Mouse (Mus musculus): ENCODE measurements at regions not wholly inside any gene's neighbourhood (a gene's known extent, or its start where the extent isn't known, plus 50 kb on each side); places are given as distances from the start of the nearest gene placed in this dataset.

DNA sequence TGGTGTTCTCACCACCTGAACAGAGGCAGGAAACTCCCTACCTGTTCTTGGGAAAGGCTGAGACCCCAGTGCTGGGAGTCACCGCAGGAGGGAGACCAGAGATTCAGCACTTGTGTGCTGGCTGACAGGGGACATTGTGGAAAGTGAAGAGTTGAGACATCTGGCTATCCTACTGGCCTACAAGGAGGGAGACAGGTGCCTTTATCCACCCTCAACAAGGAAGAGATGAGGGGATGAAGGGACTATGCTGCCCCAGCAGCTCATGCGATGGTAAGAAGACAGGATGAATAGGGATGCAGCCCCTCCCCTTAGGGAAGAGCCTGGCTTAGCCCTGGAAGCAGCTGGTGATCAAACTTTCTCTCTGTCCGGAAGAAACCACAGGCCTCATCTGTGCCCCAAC, 127.5 kb downstream of the Gas1 start:
- no peak overlapping the region for H3K4me2 ChIP-seq (ENCODE audit: low read length)
- DNase-seq (ENCODE audit: low spot score) (no peak), ATAC-seq (no peak)
- no peak overlapping the region for H3K9ac ChIP-seq (ENCODE audit: low read length)
- peak overlapping the region; percentile 2; the same call in 1 of the 2 replicates for H3K27ac ChIP-seq (ENCODE audit: low read depth, low read length)
- 45% methylated on average over 3 of the region's 3 CpGs for WGBS
- H3K27me3 ChIP-seq (replicated peaks; ENCODE audit: control insufficient read depth, insufficient read depth, low read length), result no peaks in the 10 kb centered on the region
- H3K4me1 ChIP-seq (ENCODE audit: control insufficient read depth, insufficient read depth, low read length), result peaks cover 38% of the 10 kb centered on the region
- H3K9me3 ChIP-seq (replicated peaks; ENCODE audit: control insufficient read depth, low read length), result no peaks in the 10 kb centered on the region
- H3K36me3 ChIP-seq (ENCODE audit: control insufficient read depth, insufficient read depth, low read length), result no peaks in the 10 kb centered on the region
- H3K4me3 ChIP-seq (ENCODE audit: low read depth, low read length), result no peak overlapping the region

DNA sequence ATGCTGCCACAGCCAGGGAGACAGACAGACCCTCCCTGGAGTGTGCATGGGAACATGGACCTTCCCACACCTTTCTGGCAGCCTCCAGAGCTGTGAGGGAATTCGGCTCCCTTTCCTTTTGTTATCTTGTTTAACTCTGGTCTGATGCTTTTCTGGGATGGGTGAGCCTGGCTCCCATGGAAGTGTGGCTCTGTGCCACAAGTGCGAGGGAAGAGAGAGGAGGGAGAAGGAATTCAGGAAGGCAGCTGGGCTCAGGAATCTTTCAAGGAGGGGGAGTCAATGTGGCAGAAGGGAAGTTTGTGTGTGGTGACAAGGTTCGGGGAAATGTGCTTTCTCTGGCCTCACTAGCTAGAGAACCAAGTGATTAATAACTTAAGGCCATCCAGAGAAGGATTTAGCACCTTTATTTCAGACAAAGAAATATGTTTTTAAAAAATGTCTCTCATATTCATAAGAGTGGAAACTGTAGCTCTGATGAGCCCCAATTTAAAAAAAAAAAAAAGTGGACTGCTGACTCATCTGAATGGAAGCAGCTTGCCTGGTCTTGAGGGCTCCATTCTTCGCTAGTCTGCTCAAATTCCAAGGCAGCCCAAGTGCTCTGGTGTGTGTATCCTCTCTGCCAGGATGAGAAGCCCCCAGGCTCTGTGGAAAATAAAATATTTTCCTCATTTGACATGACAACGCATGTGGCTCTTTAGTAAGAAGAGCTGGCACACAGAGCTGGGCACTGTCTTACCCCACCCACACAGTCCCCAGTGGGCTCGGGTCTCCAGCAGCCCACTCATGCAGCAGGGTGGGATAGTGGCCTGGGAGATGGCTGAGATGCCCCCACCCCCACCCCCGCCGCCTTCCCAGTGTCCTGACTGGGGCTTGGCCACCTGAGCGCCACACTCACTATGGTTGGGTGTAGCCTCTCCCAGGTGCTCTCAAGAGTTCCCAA, 129.1 kb downstream of the Gas1 start:
- H3K4me1 ChIP-seq (ENCODE audit: control insufficient read depth, insufficient read depth, low read length), result peaks cover 41% of the 10 kb centered on the region
- no peak overlapping the region for H3K4me3 ChIP-seq (ENCODE audit: low read depth, low read length)
- H3K27ac ChIP-seq (ENCODE audit: low read depth, low read length), result peak overlapping the region; percentile 75; the same call in 1 of the 2 replicates

DNA sequence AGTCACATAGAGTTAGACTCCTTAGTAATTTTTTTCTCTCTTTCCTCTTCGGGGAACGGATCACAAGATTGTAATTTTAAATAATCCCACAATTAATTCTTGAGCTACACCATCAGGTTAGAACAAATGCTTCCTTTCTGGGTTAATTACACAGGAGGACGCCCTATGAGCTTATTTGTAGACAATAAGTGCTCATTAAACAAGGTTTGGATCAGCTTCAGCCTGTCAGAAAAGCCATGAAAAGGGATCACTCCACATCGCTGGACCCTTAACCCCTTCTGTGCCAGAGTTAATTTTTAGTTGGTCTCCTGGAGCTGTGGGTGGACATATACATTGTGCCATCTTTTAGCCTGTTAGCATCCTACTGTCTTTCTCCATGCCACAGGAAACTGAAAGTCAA, 131.4 kb downstream of the Gas1 start:
- WGBS, result 4% methylated on average over 4 of the region's 4 CpGs
- DNase-seq (ENCODE audit: low spot score) (peak; percentile 82), ATAC-seq (peak; percentile 35; the same call in 1 of the 2 replicates)
- Histone ChIP-seq H3K4me3 (ENCODE audit: low read depth, low read length) (no peak overlapping the region), H3K9ac (ENCODE audit: low read length) (no peak overlapping the region), H3K36me3 (ENCODE audit: control insufficient read depth, insufficient read depth, low read length) (no peaks in the 10 kb centered on the region), H3K4me2 (ENCODE audit: low read length) (no peak overlapping the region), H3K9me3 (replicated peaks; ENCODE audit: control insufficient read depth, low read length) (no peaks in the 10 kb centered on the region), H3K27me3 (replicated peaks; ENCODE audit: control insufficient read depth, insufficient read depth, low read length) (no peaks in the 10 kb centered on the region), H3K4me1 (ENCODE audit: control insufficient read depth, insufficient read depth, low read length) (peaks cover 35% of the 10 kb centered on the region), H3K27ac (ENCODE audit: low read depth, low read length) (no peak overlapping the region)

More for the DNA sequence above, 129.1 kb downstream of the Gas1 start:
- WGBS, result 42% methylated on average over 9 of the region's 9 CpGs
- ATAC-seq, result peak; percentile 28
- 0 out of 2 replicates have a peak overlapping the region, but pooled peaks have one; percentile 7 for H3K9ac ChIP-seq (ENCODE audit: low read length)
- H3K4me2 ChIP-seq (ENCODE audit: low read length), result no peak overlapping the region
- peak; percentile 75 for DNase-seq (ENCODE audit: low spot score)
- no peaks in the 10 kb centered on the region for H3K27me3 ChIP-seq (replicated peaks; ENCODE audit: control insufficient read depth, insufficient read depth, low read length)
- H3K9me3 ChIP-seq (replicated peaks; ENCODE audit: control insufficient read depth, low read length), result no peaks in the 10 kb centered on the region
- no peaks in the 10 kb centered on the region for H3K36me3 ChIP-seq (ENCODE audit: control insufficient read depth, insufficient read depth, low read length)

DNA sequence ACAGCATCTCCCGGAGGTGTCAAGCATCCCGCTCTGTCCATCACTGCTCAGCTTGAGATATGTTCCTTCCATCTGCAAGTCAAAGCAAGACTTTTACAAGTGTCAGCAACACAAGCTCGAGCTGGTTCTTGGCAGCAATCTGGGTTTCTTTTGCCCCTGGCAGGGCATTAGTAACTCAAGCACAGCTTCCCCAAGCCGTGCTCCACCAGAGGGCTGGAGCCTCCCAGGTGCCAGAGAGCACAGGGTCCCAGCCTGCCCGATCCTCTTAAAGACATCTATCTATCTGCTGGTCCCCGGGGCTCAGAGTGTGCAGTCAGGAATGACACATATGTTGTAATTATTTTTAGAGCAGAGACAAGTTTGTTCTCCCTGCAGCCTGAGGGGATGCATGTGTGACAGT, 132.3 kb downstream of the Gas1 start:
- ATAC-seq (peak; percentile 32; the same call in 1 of the 2 replicates), DNase-seq (ENCODE audit: low spot score) (peak; percentile 46)
- 17% methylated on average over 6 of the region's 6 CpGs for WGBS
- Histone ChIP-seq H3K36me3 (ENCODE audit: control insufficient read depth, insufficient read depth, low read length) (no peaks in the 10 kb centered on the region), H3K4me3 (ENCODE audit: low read depth, low read length) (no peak overlapping the region), H3K9ac (ENCODE audit: low read length) (no peak overlapping the region), H3K4me2 (ENCODE audit: low read length) (no peak overlapping the region), H3K9me3 (replicated peaks; ENCODE audit: control insufficient read depth, low read length) (no peaks in the 10 kb centered on the region), H3K4me1 (ENCODE audit: control insufficient read depth, insufficient read depth, low read length) (peaks cover 32% of the 10 kb centered on the region), H3K27ac (ENCODE audit: low read depth, low read length) (peak overlapping the region; percentile 5; the same call in 1 of the 2 replicates), H3K27me3 (replicated peaks; ENCODE audit: control insufficient read depth, insufficient read depth, low read length) (no peaks in the 10 kb centered on the region)

DNA sequence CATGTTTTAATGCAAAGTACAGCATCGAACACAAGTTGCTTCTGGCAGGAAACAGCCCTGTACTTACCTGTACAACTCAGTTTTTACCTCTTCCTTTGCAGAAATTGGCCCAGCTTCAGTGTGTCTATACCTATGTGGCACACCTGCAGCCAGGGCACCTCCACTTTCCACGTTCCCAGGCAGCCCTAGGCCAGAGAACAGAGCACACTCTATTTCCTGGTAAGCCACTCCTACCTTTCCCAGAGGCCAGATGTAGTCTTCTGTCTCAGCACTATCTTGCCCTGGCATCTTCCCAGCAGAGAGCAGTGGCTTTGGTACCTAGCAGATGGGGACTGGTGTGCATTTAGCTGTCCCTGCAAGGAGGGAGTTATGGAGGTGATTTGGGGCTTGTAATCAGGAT, 134.7 kb downstream of the Gas1 start:
- ATAC-seq (no peak), DNase-seq (ENCODE audit: low spot score) (no peak)
- 69% methylated on average over 2 of the region's 2 CpGs for WGBS
- Histone ChIP-seq H3K4me3 (ENCODE audit: low read depth, low read length) (no peak overlapping the region), H3K4me1 (ENCODE audit: control insufficient read depth, insufficient read depth, low read length) (peaks cover 15% of the 10 kb centered on the region), H3K27ac (ENCODE audit: low read depth, low read length) (no peak overlapping the region), H3K36me3 (ENCODE audit: control insufficient read depth, insufficient read depth, low read length) (no peaks in the 10 kb centered on the region), H3K27me3 (replicated peaks; ENCODE audit: control insufficient read depth, insufficient read depth, low read length) (no peaks in the 10 kb centered on the region), H3K9me3 (replicated peaks; ENCODE audit: control insufficient read depth, low read length) (no peaks in the 10 kb centered on the region), H3K9ac (ENCODE audit: low read length) (no peak overlapping the region), H3K4me2 (ENCODE audit: low read length) (no peak overlapping the region)

DNA sequence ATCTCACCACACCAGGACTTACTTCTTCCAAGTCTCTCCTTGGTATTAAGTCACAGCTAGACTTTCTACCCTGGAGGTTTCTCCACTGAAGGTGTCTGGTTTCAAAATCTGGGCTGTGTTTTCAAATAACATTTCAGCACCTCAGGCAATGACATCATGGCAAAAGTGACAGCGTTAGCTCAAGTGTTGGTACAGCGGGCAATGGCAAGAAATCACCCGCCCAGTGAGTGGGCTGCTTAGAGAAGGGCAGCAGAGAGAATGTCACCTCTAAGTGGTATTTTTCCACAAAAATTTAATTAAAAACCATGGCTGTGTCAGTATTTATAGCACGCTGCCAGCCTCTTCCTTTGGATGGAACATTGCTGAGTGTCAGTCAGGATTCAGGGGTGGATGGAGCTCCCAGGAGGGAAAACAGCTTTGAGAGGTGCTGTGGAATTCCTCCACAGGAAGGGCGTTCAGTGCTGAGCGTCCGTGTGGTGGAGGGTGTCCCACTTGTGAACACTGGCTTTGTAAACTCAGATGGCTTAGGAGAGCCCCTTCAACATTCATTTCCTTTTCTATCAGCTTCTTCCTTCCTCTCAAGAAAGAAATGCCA, 141.5 kb downstream of the Gas1 start:
- 96% methylated on average over 7 of the region's 7 CpGs for WGBS
- Histone ChIP-seq H3K36me3 (ENCODE audit: control insufficient read depth, insufficient read depth, low read length) (no peaks in the 10 kb centered on the region), H3K9me3 (replicated peaks; ENCODE audit: control insufficient read depth, low read length) (no peaks in the 10 kb centered on the region), H3K27me3 (replicated peaks; ENCODE audit: control insufficient read depth, insufficient read depth, low read length) (no peaks in the 10 kb centered on the region), H3K4me1 (ENCODE audit: control insufficient read depth, insufficient read depth, low read length) (no peaks in the 10 kb centered on the region), H3K9ac (ENCODE audit: low read length) (no peak overlapping the region), H3K4me2 (ENCODE audit: low read length) (no peak overlapping the region), H3K27ac (ENCODE audit: low read depth, low read length) (no peak overlapping the region), H3K4me3 (ENCODE audit: low read depth, low read length) (no peak overlapping the region)
- DNase-seq (ENCODE audit: low spot score) (no peak), ATAC-seq (no peak)

DNA sequence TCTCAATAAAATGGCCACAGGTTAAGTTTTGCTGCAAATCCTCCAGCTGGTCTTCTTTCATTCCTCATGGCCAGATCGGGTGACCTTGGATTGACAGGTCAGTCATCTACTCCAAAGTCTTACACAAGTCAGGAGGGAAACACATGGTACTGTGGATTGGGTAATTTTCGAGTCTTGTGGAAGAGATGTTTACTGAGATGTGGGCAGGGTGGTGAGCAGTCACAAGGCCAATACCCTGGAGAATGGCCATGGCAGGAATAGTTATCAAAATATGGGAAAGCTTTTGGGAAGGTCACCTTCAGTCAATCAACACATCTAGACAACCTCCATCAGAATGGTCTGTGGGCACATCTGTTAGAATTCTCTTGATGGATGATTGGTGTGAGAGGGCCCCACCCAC, 144.0 kb downstream of the Gas1 start:
- H3K4me2 ChIP-seq (ENCODE audit: low read length), result no peak overlapping the region
- no peak overlapping the region for H3K4me3 ChIP-seq (ENCODE audit: low read depth, low read length)
- no peaks in the 10 kb centered on the region for H3K9me3 ChIP-seq (replicated peaks; ENCODE audit: control insufficient read depth, low read length)
- no peak overlapping the region for H3K27ac ChIP-seq (ENCODE audit: low read depth, low read length)
- no peak for ATAC-seq
- no peaks in the 10 kb centered on the region for H3K27me3 ChIP-seq (replicated peaks; ENCODE audit: control insufficient read depth, insufficient read depth, low read length)
- H3K36me3 ChIP-seq (ENCODE audit: control insufficient read depth, insufficient read depth, low read length), result no peaks in the 10 kb centered on the region
- 79% methylated on average over 2 of the region's 2 CpGs for WGBS
- no peak for DNase-seq (ENCODE audit: low spot score)
- H3K9ac ChIP-seq (ENCODE audit: low read length), result no peak overlapping the region
- no peaks in the 10 kb centered on the region; the same call in 1 of the 2 replicates for H3K4me1 ChIP-seq (ENCODE audit: control insufficient read depth, insufficient read depth, low read length)

DNA sequence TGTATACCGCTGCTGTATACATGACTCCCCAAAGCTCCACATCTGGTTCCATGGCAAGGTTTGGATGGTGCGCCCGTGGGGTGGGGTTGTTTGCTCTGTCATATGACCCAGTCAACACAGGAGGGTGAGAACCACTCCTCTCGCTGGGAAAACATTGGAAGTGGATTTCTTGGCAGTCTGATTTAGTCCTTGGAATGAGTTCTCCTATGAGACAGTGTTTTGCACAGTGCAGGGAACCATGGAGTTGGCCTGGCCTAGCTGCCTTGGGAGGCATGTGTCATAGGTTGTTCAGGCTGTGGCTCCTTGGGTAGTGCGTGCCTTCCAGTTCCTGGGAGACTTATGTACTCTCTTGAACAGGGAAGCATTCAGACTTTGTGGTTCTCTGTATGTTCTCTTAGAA, 144.6 kb downstream of the Gas1 start:
- H3K27ac ChIP-seq (ENCODE audit: low read depth, low read length), result no peak overlapping the region
- ATAC-seq (no peak), DNase-seq (ENCODE audit: low spot score) (no peak)
- 91% methylated on average over 5 of the region's 5 CpGs for WGBS
- H3K27me3 ChIP-seq (replicated peaks; ENCODE audit: control insufficient read depth, insufficient read depth, low read length), result no peaks in the 10 kb centered on the region
- no peaks in the 10 kb centered on the region for H3K9me3 ChIP-seq (replicated peaks; ENCODE audit: control insufficient read depth, low read length)
- no peak overlapping the region for H3K9ac ChIP-seq (ENCODE audit: low read length)
- no peaks in the 10 kb centered on the region; the same call in 1 of the 2 replicates for H3K4me1 ChIP-seq (ENCODE audit: control insufficient read depth, insufficient read depth, low read length)
- no peak overlapping the region for H3K4me2 ChIP-seq (ENCODE audit: low read length)
- H3K4me3 ChIP-seq (ENCODE audit: low read depth, low read length), result no peak overlapping the region
- H3K36me3 ChIP-seq (ENCODE audit: control insufficient read depth, insufficient read depth, low read length), result no peaks in the 10 kb centered on the region

DNA sequence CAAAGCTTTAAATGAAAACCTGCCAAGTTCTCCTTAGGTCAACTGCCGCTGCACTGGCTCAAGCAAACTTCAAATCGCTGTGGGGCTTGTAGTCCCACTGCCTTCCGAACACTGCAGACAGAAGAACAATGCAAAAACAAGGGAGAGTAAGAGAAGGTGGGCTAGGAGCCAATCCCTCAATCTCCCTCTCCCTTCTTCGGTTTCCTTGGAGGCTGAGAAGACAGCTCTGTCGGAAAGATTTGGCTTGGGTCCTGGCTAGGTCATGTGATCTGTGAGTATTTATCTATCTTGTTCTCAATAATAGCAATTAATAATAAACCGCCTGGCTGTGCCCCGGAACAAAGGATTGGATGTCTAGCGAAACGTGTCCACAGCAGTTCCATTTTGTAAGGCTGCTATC, 147.6 kb downstream of the Gas1 start:
- H3K27ac ChIP-seq (ENCODE audit: low read depth, low read length), result no peak overlapping the region
- peak; percentile 40; the same call in 1 of the 2 replicates for ATAC-seq
- peak; percentile 70 for DNase-seq (ENCODE audit: low spot score)
- H3K4me1 ChIP-seq (ENCODE audit: control insufficient read depth, insufficient read depth, low read length), result no peaks in the 10 kb centered on the region; the same call in 1 of the 2 replicates
- 0 out of 2 replicates have a peak overlapping the region, but pooled peaks have one; percentile 1 for H3K4me2 ChIP-seq (ENCODE audit: low read length)
- H3K27me3 ChIP-seq (replicated peaks; ENCODE audit: control insufficient read depth, insufficient read depth, low read length), result no peaks in the 10 kb centered on the region
- H3K9ac ChIP-seq (ENCODE audit: low read length), result no peak overlapping the region
- H3K4me3 ChIP-seq (ENCODE audit: low read depth, low read length), result no peak overlapping the region
- WGBS, result 43% methylated on average over 9 of the region's 9 CpGs
- no peaks in the 10 kb centered on the region for H3K36me3 ChIP-seq (ENCODE audit: control insufficient read depth, insufficient read depth, low read length)
- H3K9me3 ChIP-seq (replicated peaks; ENCODE audit: control insufficient read depth, low read length), result no peaks in the 10 kb centered on the region
